Mouse (Mus musculus) gonadal fat pad, adult 2 months (tissue): ENCODE data around the gene Gm44. TPM values are rescaled to one million over a fixed set of nuclear protein-coding genes. Genes with fewer than 3 reads are reported as not detected.
"Not testable (repeated sequence)": the region's sequence is repeated elsewhere in the genome, so short reads cannot be mapped to it uniquely, and the experiment has no call there.

Experiments used
- DNase-seq: peaks from one replicate; pipeline ENCODE4 v3.0.0-alpha.2; 2012; ENCODE audit warnings: low read depth
- polyA plus RNA-seq: library from polyadenylated mRNA; depleted of rRNA; stranded (reverse); fragments of >200 nt; gene quantifications from 2 replicates; pipeline ENCODE4 v1.2.3, GENCODE M21; 2012; rRNA removed

Gene Gm44
- polyA plus RNA-seq = not detected in 2 replicates

DNA sequence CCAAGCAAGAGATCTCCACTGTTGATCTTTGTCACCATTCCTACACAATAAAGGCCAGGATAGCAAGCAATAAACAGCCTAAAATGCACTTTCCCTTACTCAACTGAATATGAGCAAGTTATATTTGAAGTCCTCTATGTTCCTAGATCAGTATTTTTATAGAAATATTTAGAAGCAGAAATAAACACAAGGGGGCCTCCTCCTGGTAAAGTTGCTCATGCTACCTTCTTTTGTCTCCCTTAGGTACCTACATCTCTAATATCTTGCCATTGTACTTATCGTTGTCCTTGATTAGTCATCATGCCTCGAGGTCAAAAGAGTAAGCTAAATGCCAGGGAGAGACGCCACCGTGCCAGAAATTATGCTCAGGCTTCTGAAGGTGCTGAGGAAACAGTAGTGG is at the start of gene Gm44:
Gene Gm44, plus strand, starts transcription at position 301 of the 400 bp plus-strand sequence.
- DNase-seq = no peak

- DNase-seq = no peak
These were observed 36.0 kb downstream of the Gm44 start for GRCm38 (mm10) chrX:90927989-90928388.

GRCm38 (mm10) chrX:90938211-90938610 is 46.3 kb downstream of the Gm44 start:
- DNase-seq = not testable (repeated sequence)
